In the genomic region with DNA sequence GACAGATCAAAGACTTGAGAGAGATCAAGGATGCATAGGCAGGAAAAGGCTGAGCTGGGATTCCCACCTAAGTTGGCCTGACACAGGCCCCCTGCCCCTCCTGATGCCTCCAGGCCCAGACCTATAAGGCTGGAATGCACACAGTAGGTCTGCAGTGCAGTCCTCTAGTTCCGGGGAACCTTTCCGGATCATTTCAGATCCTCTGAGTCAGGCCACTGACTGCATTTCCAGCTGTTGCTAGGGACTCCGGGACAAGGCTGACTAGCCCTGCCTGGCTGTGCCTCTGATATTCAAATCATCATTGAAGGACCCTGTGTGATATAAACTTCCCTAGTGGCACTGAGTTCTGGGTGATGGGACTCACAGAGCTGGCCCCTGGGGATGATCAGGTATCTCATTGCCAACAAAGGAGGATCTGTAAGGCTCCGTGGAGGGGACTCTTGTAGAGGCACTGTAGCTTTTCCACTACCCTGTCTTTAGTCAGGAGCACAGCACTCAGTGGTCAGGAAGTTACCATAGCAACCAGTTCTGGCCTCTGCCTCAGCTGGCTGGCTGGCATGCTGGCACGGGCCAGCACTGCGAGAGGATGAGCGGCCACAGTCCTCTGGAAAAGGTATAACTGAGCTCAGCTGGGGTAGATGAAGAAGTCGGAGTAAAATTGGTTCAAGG, we compare ENCODE assay signal across 8 mouse cellular contexts.
A peak's percentile ranks its signal among the peaks of the same experiment; 100 is the strongest.
DNase-seq lines count a peak whose midpoint lies in the region; ATAC-seq lines count a peak whose summit lies in the region.

No protein-coding gene starts in this region.

- WGBS in embryonic facial prominence, embryonic 11.5 days = 54% methylated on average over 8 of the region's 8 CpGs
- 55% methylated on average over 8 of the region's 8 CpGs for WGBS in embryonic facial prominence, embryonic 10.5 days

- H3K4me1 ChIP-seq in embryonic facial prominence, embryonic 11.5 days (ENCODE audit: control insufficient read depth, insufficient read depth, low read length) = no peaks in the 10 kb centered on the region
- peaks cover 37% of the 10 kb centered on the region for H3K4me1 ChIP-seq in embryonic facial prominence, embryonic 10.5 days

- no peak for DNase-seq in embryonic facial prominence, embryonic 11.5 days (ENCODE audit: low spot score)
- DNase-seq in embryonic facial prominence, embryonic 10.5 days (ENCODE audit: low spot score) = no peak
- peak; percentile 40 for DNase-seq in 3T3-L1 (ENCODE audit: low read depth, low spot score)
- DNase-seq in cerebellum, postnatal 25 days = peak; percentile 57 to 71
- peak; percentile 51 for DNase-seq in kidney, postnatal 10 days
- no peak for DNase-seq in thymus, postnatal 25 days
- DNase-seq in lung, postnatal 4 days = no peak
- no peak for DNase-seq in left cerebral cortex, postnatal 10 days (ENCODE audit: extremely low spot score in 1 of 2, low spot score in 2 of 2)

- no peak overlapping the region for H3K9ac ChIP-seq in embryonic facial prominence, embryonic 11.5 days (replicated peaks; ENCODE audit: low read length)

- no peaks in the 10 kb centered on the region; the same call in 1 of the 2 replicates for H3K36me3 ChIP-seq in embryonic facial prominence, embryonic 11.5 days (replicated peaks; ENCODE audit: control insufficient read depth, insufficient read depth, low read depth, low read length)
- peaks cover 32% of the 10 kb centered on the region for H3K36me3 ChIP-seq in embryonic facial prominence, embryonic 10.5 days (replicated peaks)

- no peak overlapping the region for H3K4me2 ChIP-seq in embryonic facial prominence, embryonic 11.5 days (ENCODE audit: low read depth, low read length)

- peak; percentile 27; the same call in 1 of the 2 replicates for ATAC-seq in embryonic facial prominence, embryonic 11.5 days (replicated peaks; ENCODE audit: insufficient number of reproducible peaks, low FRiP score, low TSS enrichment, low read depth)

- no peak overlapping the region for H3K27ac ChIP-seq in embryonic facial prominence, embryonic 11.5 days (replicated peaks; ENCODE audit: low read depth, low read length)
- no peak overlapping the region for H3K27ac ChIP-seq in embryonic facial prominence, embryonic 10.5 days (replicated peaks)

- intact Hi-C loops in left cerebral cortex, postnatal 10 days (cut with DNase I) = loop anchor here (10.0 kb wide), 1 partner anchor 246 kb away; no protein-coding TSS in a partner anchor

- H3K4me3 ChIP-seq in embryonic facial prominence, embryonic 11.5 days (ENCODE audit: low read depth, low read length) = no peak overlapping the region
- no peak overlapping the region for H3K4me3 ChIP-seq in embryonic facial prominence, embryonic 10.5 days

- H3K9me3 ChIP-seq in embryonic facial prominence, embryonic 11.5 days (replicated peaks; ENCODE audit: control insufficient read depth, low read length) = no peaks in the 10 kb centered on the region
- H3K9me3 ChIP-seq in embryonic facial prominence, embryonic 10.5 days = no peaks in the 10 kb centered on the region

- no peaks in the 10 kb centered on the region for H3K27me3 ChIP-seq in embryonic facial prominence, embryonic 11.5 days (ENCODE audit: control insufficient read depth, insufficient read depth, low read length)
- no peaks in the 10 kb centered on the region for H3K27me3 ChIP-seq in embryonic facial prominence, embryonic 10.5 days (replicated peaks; ENCODE audit: low read depth, poor library complexity, severe bottlenecking)

Comparison
In these comparisons a context has a peak if more than half of its experiments do, and no peak if none do; other contexts are left out.
1. DNase-seq: peak in 3T3-L1 (single experiment), cerebellum, postnatal 25 days (2 of 2) and kidney, postnatal 10 days (single experiment); none in embryonic facial prominence, embryonic 11.5 days (single experiment), embryonic facial prominence, embryonic 10.5 days (single experiment), thymus, postnatal 25 days (single experiment), lung, postnatal 4 days (0 of 2) and left cerebral cortex, postnatal 10 days (0 of 2).